Mouse (Mus musculus) megakaryocyte, embryonic 14.5 days (primary cell): Measurements from ENCODE around the gene Gm10721.
"Not testable (repeated sequence)": the region's sequence is repeated elsewhere in the genome, so short reads cannot be mapped to it uniquely, and the experiment has no call there.

ENCODE experiments used
- FLI1 ChIP-seq: IDR thresholded peaks from 2 replicates; pipeline ENCODE4 v1.6.1; 2012; ENCODE audit warnings: low read length, inconsistent platforms, mixed read lengths
- GATA1 ChIP-seq: IDR thresholded peaks from 3 replicates; pipeline ENCODE4 v1.6.1; 2012; ENCODE audit warnings: mixed read lengths, low read length, inconsistent platforms, borderline replicate concordance

DNA sequence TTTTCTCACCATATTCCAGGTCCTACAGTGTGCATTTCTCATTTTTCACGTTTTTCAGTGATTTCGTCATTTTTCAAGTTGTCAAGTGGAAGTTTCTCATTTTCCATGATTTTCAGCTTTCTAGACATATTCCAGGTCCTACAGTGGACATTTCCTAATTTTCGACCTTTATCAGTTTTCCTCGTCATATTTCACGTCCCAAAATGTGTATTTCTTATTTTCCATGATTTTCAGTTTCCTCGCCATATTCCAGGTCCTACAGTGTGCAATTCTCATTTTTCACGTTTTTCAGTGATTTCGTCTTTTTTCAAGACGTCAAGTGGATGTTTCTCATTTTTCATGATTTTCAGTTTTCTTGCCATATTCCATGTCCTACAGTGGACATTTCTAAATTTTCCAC lies 14.3 kb downstream of the Gm10721 start:
- TF ChIP-seq GATA1, FLI1: not testable (repeated sequence)
